Mouse (Mus musculus) gastrocnemius, postnatal 25 days (tissue): Measurements from ENCODE around the gene Pknox2. TPM values are rescaled to one million over a fixed set of nuclear protein-coding genes. Genes with fewer than 3 reads are reported as not detected.

Experiments
- DNase-seq: peaks from one replicate; pipeline ENCODE4 v3.0.0; 2022
- total RNA-seq, 2 experiments: library from RNA; stranded (reverse); gene quantifications; 1 replicate in 1 of 2; 2 replicates in 1 of 2; pipeline ENCODE4 v1.2.3; 2021

Pknox2 gene
- total RNA-seq, 2 experiments from 2014 or later: 30.1 to 31.4 TPM

DNA sequence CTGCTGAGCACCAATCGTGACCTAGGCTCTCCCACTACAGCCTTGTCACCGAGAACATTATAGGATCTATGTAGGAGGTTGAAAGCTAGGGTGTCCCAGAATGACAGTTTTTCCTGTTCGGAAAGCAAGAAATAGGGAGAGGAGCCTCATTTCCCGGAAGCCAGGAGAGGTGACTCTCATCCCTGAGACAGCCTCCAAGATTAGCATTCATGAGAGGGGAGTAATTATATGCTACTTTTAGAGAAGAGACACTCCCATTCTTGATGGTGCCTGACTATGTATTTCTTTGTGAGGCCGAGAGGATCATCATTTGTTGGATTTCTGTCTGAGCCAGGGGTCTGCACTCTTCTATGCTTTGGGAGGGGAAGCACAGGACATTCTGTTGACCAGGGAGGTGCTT is 265.6 kb downstream of the Pknox2 start:
- no peak for DNase-seq

DNA sequence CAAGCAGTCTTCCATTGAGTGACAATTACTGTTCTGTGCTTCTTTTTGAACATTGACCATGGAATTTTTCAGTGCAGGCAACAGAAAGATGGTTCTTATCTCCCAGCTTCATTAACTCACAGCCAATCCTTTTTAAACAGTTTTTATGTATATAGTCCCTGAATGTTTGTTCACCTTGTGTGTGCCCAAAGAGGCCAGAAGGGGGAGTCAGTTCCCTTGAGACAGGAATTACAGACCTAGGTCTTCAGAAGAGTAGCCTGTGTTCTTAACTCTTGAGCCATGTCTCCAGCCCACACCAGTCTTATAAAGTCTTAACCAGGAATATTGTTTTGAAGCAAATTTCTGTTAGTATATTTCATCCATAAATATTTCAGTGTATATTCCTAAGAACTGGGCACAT is 270.4 kb downstream of the Pknox2 start:
- no peak for DNase-seq

DNA sequence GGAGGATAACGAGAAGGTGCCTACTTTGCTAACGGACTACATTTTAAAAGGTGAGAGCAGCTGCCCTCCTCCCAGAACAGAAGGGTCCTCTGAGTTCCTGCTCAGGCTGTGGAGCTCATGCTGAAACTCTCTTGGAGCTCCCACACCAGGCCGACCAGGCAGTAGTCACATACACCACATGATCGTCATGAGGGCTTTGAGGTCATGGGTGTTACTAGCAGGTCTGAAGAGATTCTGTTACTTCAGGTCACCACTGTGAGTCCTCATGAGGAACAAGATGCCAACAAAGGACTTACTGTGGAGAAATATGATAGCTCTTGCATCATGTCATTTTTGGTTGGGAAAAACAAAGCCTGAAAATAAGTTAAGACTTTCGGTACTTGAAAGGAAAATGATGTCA is 270.9 kb downstream of the Pknox2 start:
- no peak for DNase-seq

DNA sequence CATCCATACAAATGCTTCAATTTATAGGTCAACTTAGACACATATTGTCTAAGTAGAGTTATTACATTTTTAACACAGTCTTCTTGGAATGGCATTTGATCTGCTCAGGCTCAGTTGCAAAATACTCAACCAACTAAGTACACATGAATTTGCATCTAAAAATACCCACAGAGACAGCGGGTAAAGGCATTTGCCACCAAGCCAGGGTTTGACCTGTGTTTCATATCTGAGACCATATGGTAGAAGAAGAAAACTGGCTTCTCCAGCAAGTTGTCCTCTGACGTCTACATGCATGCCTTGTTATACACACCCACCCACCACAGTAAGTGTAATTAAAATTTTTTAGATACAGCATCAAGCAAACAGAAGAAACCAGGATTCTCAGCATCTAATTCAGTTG is 273.4 kb downstream of the Pknox2 start:
- DNase-seq: no peak

- no peak for DNase-seq
These were observed 276.9 kb downstream of the Pknox2 start for GRCm38 (mm10) chr9:36870263-36870662.

DNA sequence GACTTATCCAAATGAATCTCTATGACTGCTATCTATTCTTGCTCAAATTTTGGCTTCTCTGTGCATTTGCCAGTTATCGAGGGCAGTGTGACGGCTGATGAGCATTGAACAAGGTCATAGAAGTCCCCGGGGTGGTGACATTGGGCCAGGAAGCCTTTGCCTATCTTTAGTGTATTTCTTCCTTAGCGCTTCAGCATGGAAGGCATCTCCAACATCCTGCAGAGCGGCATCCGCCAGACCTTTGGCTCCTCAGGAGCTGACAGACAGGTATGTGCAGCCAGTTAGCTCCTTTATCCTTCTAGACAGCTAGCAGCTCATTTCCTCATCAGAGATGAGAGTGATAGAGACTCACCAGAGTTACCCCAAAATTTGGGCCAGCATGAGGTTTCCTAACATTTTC is 278.5 kb downstream of the Pknox2 start:
- DNase-seq: no peak

- DNase-seq: no peak
These were observed 282.1 kb downstream of the Pknox2 start for GRCm38 (mm10) chr9:36864862-36865813.

DNA sequence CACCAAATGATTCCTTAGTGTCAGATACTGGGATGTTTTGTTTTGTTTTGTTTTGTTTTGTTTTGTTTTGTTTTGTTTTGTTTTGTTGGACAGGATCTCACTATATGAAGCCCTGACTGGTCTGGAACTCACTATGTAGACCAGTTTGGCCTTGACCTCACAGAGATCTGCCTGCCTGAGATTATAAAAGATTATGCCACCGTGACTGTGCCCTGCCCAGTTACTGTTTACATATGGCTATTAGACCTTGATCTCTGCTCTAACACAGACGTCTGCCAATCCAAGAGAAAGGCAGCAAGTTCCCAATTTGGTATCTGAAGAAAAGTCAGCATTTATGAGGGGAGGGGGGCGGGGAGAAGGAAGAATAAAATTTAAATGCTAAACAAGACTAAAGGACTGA is 283.5 kb downstream of the Pknox2 start:
- no peak for DNase-seq

- no peak for DNase-seq
These were observed 284.6 kb downstream of the Pknox2 start for GRCm38 (mm10) chr9:36862576-36862975.

DNA sequence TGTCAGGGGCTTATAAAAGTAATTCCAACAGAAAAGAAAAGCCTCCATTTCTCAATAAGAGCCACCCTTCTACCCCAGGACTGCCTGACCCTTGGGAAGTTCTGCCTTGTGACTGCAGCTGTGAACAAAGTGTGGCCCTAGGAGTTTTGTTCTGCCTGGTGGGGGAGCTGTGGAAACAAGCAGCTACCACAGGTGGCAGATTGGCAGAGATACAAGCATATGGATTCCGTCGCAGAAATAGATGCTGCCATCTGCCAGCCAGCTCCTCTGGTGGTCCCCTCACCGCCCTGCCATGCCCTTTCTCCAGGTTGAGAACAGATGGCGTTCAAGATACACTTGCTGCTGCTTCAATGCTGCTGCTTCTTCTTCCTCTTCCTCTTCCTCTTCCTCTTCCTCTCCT is 288.5 kb downstream of the Pknox2 start:
- no peak for DNase-seq

DNA sequence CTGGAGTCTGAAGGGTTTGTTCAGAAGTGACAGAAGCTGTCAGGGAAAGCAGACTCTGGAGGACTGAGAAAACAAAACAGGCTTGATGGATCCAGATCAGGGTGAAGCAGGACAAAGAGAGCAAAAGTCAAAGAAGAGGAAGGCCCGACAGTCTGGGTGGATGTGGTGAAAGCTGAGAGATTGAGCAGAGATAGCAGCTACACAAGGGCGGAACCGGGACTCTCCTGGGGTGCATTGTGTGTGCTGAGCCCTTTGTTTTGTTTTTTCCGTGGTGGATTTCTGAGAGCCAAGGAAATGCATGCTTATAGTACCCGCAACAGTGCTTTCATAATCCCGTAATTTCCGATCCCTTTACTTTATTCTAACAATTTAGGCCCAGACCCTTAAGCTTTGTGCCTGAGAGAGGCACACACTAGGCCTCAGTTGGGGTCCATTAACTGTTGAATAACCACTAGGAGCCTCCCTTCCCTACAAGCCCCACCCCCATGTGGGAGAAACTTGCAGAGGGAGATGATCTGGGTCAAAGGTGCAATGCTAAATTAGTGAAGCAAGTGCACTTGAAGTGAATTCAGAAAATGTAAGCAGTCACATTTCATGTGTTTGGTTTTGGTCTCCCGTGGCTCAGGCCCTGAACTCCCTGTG is 289.6 kb downstream of the Pknox2 start:
- no peak for DNase-seq

DNA sequence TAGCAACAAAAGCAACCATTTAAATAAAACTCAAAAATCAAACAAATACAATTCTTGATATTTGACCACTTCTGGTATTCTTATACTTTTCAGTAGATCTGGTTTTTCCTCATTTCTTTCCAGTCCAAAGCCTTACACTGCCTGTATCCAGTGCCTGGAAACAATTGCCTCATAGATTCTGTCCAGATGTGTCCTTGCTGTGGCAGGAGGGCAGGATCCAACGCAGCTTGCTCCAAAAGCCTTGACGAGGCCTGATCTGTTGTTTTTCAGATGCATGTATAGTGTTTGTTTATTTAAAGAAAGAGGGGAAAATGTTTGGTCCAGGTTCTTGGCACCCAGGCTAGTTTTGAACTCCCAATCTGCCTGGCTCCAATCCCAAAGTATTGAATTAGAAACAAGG is 290.9 kb downstream of the Pknox2 start:
- DNase-seq: no peak

DNA sequence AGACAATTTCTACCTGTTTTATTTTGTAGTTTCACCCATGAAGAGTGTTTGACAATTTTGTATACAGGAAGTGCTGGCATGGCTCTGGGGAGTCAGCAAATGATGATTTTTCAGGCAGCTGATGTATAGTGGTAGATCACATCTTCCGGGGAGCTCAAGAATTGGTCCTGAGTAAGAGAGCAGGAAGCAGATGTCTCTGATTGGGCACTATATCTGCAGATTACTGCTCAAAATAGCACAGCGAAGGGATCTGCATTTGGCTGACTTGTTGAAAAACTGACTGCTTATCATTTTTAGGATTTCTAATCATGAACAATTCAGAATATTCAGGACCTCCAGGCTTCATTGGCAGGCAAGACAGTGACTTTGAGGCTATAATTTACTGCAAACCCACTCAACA is 295.0 kb downstream of the Pknox2 start:
- DNase-seq: no peak

GRCm38 (mm10) chr9:36850091-36850490 is 297.1 kb downstream of the Pknox2 start:
- DNase-seq: no peak

DNA sequence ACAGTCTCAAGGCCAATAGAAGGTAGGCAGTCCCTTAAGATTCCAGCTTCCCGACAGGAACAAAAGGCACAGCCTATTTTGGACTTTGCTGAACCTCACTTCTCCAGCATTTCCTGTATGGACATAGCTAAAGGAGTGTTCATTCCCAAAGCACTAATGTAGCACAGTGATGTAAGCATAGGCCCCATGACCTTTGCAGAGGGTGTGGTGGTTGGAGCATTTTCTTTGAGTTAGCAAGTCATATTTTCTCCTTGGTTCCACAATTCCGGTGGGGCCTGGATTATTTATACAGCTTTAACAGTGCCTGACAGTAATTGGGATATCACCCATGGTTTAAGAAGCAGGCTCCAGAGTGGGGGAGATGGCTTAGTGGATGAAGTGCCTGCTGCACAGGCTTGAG is 298.5 kb downstream of the Pknox2 start:
- DNase-seq: no peak

GRCm38 (mm10) chr9:36846346-36846745 is 300.9 kb downstream of the Pknox2 start:
- no peak for DNase-seq

Other genes starting within 250 kb of the Pknox2 start
- gene Tmem218, start 60.8 kb upstream of the Pknox2 start, total RNA-seq: 1 to 10 TPM; 2.3 to 3.1 TPM
- 1 to 10 TPM in 1 of 2 experiments, under 1 TPM in 1; 0.92 to 1.1 TPM for gene Slc37a2, start 108.3 kb upstream of the Pknox2 start, total RNA-seq
- 1 to 10 TPM; 1.2 to 1.3 TPM for gene Ccdc15, start 201.0 kb upstream of the Pknox2 start, total RNA-seq
- under 1 TPM; 0.13 to 0.33 TPM for gene Hepacam, start 219.9 kb upstream of the Pknox2 start, total RNA-seq